12 mouse cellular contexts compared by ENCODE assay signal in the genomic region with DNA sequence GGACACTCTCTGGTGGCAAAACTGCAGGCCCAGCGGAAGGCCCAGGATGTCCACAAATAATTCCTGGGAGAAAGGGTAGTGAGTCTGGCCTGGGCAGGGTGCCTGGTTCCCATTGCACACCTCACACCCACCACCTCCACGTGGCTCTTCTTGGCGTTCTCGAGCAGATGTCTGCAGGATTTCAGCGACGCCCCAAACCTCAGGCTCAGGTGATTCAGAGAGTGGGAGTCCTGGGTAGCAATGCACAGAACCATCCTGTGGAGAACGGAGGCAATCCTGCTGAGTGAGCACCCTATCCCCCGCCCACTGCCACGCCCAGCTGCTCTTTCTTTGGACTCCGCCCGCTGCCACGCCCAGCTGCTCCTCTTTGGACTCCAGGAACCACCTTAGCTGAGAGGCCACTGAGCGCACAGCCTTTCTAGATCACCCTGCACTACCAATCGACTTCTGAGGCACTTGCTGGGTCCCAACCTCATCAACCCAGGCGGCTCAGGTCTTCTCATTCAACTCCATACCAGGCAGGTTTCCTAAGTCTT. TPM values are rescaled to one million over a fixed set of nuclear protein-coding genes. Genes with fewer than 3 reads are reported as not detected.
DNase-seq lines count a peak whose midpoint lies in the region; ATAC-seq and TF ChIP-seq lines count a peak whose summit lies in the region.
"Had no signal": no experiment of that assay in that cellular context is flagged by ENCODE, and none has a peak within 500 bp of the region (broad histone marks: within the 10 kb centered on the region; RNA-seq: fewer than 3 reads in every experiment).

No protein-coding gene starts in this region.

- H3K36me3 ChIP-seq in lung, postnatal 0 days (ENCODE audit: insufficient read depth, low read length): no peaks in the 10 kb centered on the region
- no peaks in the 10 kb centered on the region for H3K36me3 ChIP-seq in MEL (ENCODE audit: control insufficient read depth in 1 of 2, insufficient read depth in 2 of 2, low read length in 2 of 2)
- H3K36me3 ChIP-seq in embryonic facial prominence, embryonic 14.5 days (ENCODE audit: control insufficient read depth, insufficient read depth, low read length): no peaks in the 10 kb centered on the region; the same call in 1 of the 2 replicates
- H3K36me3 ChIP-seq in liver, postnatal 0 days (replicated peaks; ENCODE audit: insufficient read depth, low read length): no peaks in the 10 kb centered on the region
- H3K36me3 ChIP-seq: heart, embryonic 15.5 days; limb, embryonic 10.5 days; midbrain, embryonic 12.5 days had no signal

- TF ChIP-seq RAD21 in MEL (IDR thresholded peaks at IDR 0.05; ENCODE audit: low read depth, low read length): no peak

- no peak for TF ChIP-seq POLR2A in MEL (IDR thresholded peaks at IDR 0.05; ENCODE audit: control insufficient read depth in 1 of 2, insufficient read depth in 1 of 2, low read depth in 1 of 2, low read length in 2 of 2, poor library complexity in 1 of 2)

- H3K9me3 ChIP-seq in lung, postnatal 0 days (ENCODE audit: low read length): no peaks in the 10 kb centered on the region
- no peaks in the 10 kb centered on the region for H3K9me3 ChIP-seq in MEL (replicated peaks; ENCODE audit: insufficient read depth, low read length)
- H3K9me3 ChIP-seq in embryonic facial prominence, embryonic 14.5 days (ENCODE audit: control insufficient read depth, low read length): no peaks in the 10 kb centered on the region
- no peaks in the 10 kb centered on the region for H3K9me3 ChIP-seq in liver, postnatal 0 days (ENCODE audit: low read length)
- H3K9me3 ChIP-seq: embryonic facial prominence, embryonic 13.5 days; heart, embryonic 15.5 days; limb, embryonic 10.5 days; midbrain, embryonic 12.5 days had no signal

- intact Hi-C loops in heart, postnatal 14 days (cut with DNase I): no loop called here

- no peak overlapping the region for H3K4me3 ChIP-seq in lung, postnatal 0 days (ENCODE audit: low read depth, low read length)
- no peak overlapping the region for H3K4me3 ChIP-seq in MEL (ENCODE audit: control insufficient read depth in 1 of 2, insufficient read depth in 1 of 2, low read depth in 2 of 2, low read length in 2 of 2)
- no peak overlapping the region for H3K4me3 ChIP-seq in embryonic facial prominence, embryonic 14.5 days (ENCODE audit: low read depth, low read length)
- H3K4me3 ChIP-seq in liver, postnatal 0 days (ENCODE audit: low read depth, low read length): no peak overlapping the region
- H3K4me3 ChIP-seq: embryonic facial prominence, embryonic 13.5 days; heart, embryonic 15.5 days; limb, embryonic 10.5 days; midbrain, embryonic 12.5 days had no signal

- H3K79me2 ChIP-seq in MEL (ENCODE audit: control insufficient read depth, insufficient read depth, low read length, poor library complexity): no peaks in the 10 kb centered on the region

- H3K27ac ChIP-seq in lung, postnatal 0 days (ENCODE audit: low read length): no peak overlapping the region
- no peak overlapping the region for H3K27ac ChIP-seq in MEL (ENCODE audit: control insufficient read depth, low read depth, low read length)
- H3K27ac ChIP-seq in embryonic facial prominence, embryonic 14.5 days (replicated peaks; ENCODE audit: low read depth, low read length): no peak overlapping the region
- no peak overlapping the region for H3K27ac ChIP-seq in liver, postnatal 0 days (ENCODE audit: low read depth)
- H3K27ac ChIP-seq: embryonic facial prominence, embryonic 13.5 days; heart, embryonic 15.5 days; limb, embryonic 10.5 days; midbrain, embryonic 12.5 days had no signal

- 41% methylated on average over 14 of the region's 15 CpGs for WGBS in lung, postnatal 0 days
- WGBS in embryonic facial prominence, embryonic 14.5 days: 39% methylated on average over 13 of the region's 15 CpGs
- WGBS in liver, postnatal 0 days (ENCODE audit: insufficient replicate concordance): 33% methylated on average over 15 of the region's 15 CpGs

- no peak overlapping the region for H3K9ac ChIP-seq in lung, postnatal 0 days (replicated peaks; ENCODE audit: low read depth)
- H3K9ac ChIP-seq in MEL (ENCODE audit: control insufficient read depth, low read depth, low read length, poor library complexity, severe bottlenecking): no peak overlapping the region
- H3K9ac ChIP-seq in embryonic facial prominence, embryonic 14.5 days (ENCODE audit: low read depth, low read length): no peak overlapping the region
- no peak overlapping the region for H3K9ac ChIP-seq in liver, postnatal 0 days (replicated peaks)
- H3K9ac ChIP-seq: embryonic facial prominence, embryonic 13.5 days; heart, embryonic 15.5 days; midbrain, embryonic 12.5 days had no signal

- no peak for TF ChIP-seq CTCF in lung, postnatal 0 days (IDR thresholded peaks at IDR 0.05)
- TF ChIP-seq CTCF in MEL (IDR thresholded peaks at IDR 0.05 in 2 of 3, conservative IDR thresholded peaks at IDR 0.05 in 1 of 3; ENCODE audit: control insufficient read depth in 1 of 3, insufficient read depth in 1 of 3, low read depth in 2 of 3, low read length in 3 of 3, poor library complexity in 1 of 3, severe bottlenecking in 1 of 3): no peak
- TF ChIP-seq CTCF in liver, postnatal 0 days (IDR thresholded peaks at IDR 0.05; ENCODE audit: low read depth): no peak

- H3K4me1 ChIP-seq in lung, postnatal 0 days (ENCODE audit: insufficient read depth, low read depth, low read length): no peaks in the 10 kb centered on the region; the same call in 1 of the 2 replicates
- H3K4me1 ChIP-seq in MEL (ENCODE audit: control insufficient read depth in 1 of 2, insufficient read depth in 2 of 2, low read length in 2 of 2): peaks cover 0 to 5% of the 10 kb centered on the region in 2 experiments; a peak in 1 of 4 replicates
- H3K4me1 ChIP-seq in embryonic facial prominence, embryonic 14.5 days (ENCODE audit: control insufficient read depth, insufficient read depth, low read length): no peaks in the 10 kb centered on the region
- no peaks in the 10 kb centered on the region for H3K4me1 ChIP-seq in liver, postnatal 0 days (ENCODE audit: insufficient read depth)

- H3K4me2 ChIP-seq in lung, postnatal 0 days (replicated peaks; ENCODE audit: low read depth, low read length): no peak overlapping the region
- H3K4me2 ChIP-seq in embryonic facial prominence, embryonic 14.5 days (ENCODE audit: low read depth, low read length): no peak overlapping the region
- H3K4me2 ChIP-seq in liver, postnatal 0 days (ENCODE audit: low read depth, low read length): no peak overlapping the region
- H3K4me2 ChIP-seq: embryonic facial prominence, embryonic 13.5 days; heart, embryonic 15.5 days; midbrain, embryonic 12.5 days had no signal

- no peak for TF ChIP-seq EP300 in lung, postnatal 0 days (IDR thresholded peaks at IDR 0.05)
- TF ChIP-seq EP300 in MEL (IDR thresholded peaks at IDR 0.05; ENCODE audit: low read depth in 1 of 2, low read length in 2 of 2): no peak
- TF ChIP-seq EP300 in liver, postnatal 0 days (IDR thresholded peaks at IDR 0.05; ENCODE audit: low read depth): no peak

- 0 out of 2 replicates have a peak, but pooled peaks have one; percentile 22 for ATAC-seq in lung, postnatal 0 days
- peak; percentile 19; the same call in 1 of the 2 replicates for ATAC-seq in embryonic facial prominence, embryonic 14.5 days (ENCODE audit: low read depth)
- no peak for ATAC-seq in liver, postnatal 0 days

- no peak for DNase-seq in lung, postnatal 0 days (ENCODE audit: low spot score)
- DNase-seq in lung, postnatal 14 days: no peak
- peak; percentile 71 for DNase-seq in MEL (ENCODE audit: low read depth, low spot score)
- no peak for DNase-seq in embryonic facial prominence, embryonic 14.5 days (ENCODE audit: low spot score)
- peak; percentile 58 for DNase-seq in liver, postnatal 0 days
- no peak for DNase-seq in heart, adult 9 months (ENCODE audit: low spot score in 2 of 2)
- DNase-seq in heart, postnatal 14 days: no peak
- no peak for DNase-seq in T-cell, adult 2 months (ENCODE audit: low spot score)

- no peaks in the 10 kb centered on the region for H3K27me3 ChIP-seq in lung, postnatal 0 days (replicated peaks; ENCODE audit: insufficient read depth, low read length)
- peaks cover 0 to 1% of the 10 kb centered on the region in 2 experiments; a peak in 2 of 4 replicates for H3K27me3 ChIP-seq in MEL (ENCODE audit: control insufficient read depth in 1 of 2, insufficient read depth in 2 of 2, low read length in 2 of 2)
- no peaks in the 10 kb centered on the region for H3K27me3 ChIP-seq in embryonic facial prominence, embryonic 14.5 days (replicated peaks; ENCODE audit: control insufficient read depth, insufficient read depth, low read length)
- H3K27me3 ChIP-seq in liver, postnatal 0 days (ENCODE audit: insufficient read depth, low read length): no peaks in the 10 kb centered on the region
- H3K27me3 ChIP-seq: embryonic facial prominence, embryonic 13.5 days had no signal

TF ChIP-seq in MEL, 35 proteins besides CTCF, POLR2A, EP300 and RAD21:
- TF ChIP-seq GABPA (IDR thresholded peaks at IDR 0.05; ENCODE audit: low read depth, low read length) (no peak), MAFK (IDR thresholded peaks at IDR 0.05; ENCODE audit: borderline replicate concordance, low read depth, low read length) (peak; percentile 47; the same call in 1 of the 2 replicates)

RNA-seq across cellular contexts. Expression of gene Azin2, which starts 12.7 kb away (rescaled TPM):
- 39.0 and 42.2 TPM in 2 replicates for polyA plus RNA-seq in lung, postnatal 0 days (2015; fragmentation: Nextera tagmentation; extraction: Ambion mirVana)
- total RNA-seq in MEL (2012; rRNA removed): 0.39 and 0.42 TPM in 2 replicates
- 1 to 10 TPM in 1 of 2 experiments, not detected in 1; 2.3 TPM for polyA plus RNA-seq in MEL (2012; ENCODE audit: insufficient read depth in 1 of 2, insufficient read length in 2 of 2, low read depth in 1 of 2, low replicate concordance in 2 of 2, missing spikeins in 1 of 2)
- 20.0 and 27.1 TPM in 2 replicates for polyA plus RNA-seq in embryonic facial prominence, embryonic 14.5 days (2014; fragmentation: Nextera tagmentation; extraction: Ambion mirVana)
- 1.6 and 1.8 TPM in 2 replicates for polyA plus RNA-seq in liver, postnatal 0 days (2015; fragmentation: Nextera tagmentation; extraction: Ambion mirVana)
- total RNA-seq in heart, postnatal 14 days (2021): 1 to 10 TPM; 2.5 to 3.2 TPM

RNA-seq across cellular contexts. Expression of gene Ak2, which starts 42.2 kb away (rescaled TPM):
- 85.7 and 89.7 TPM in 2 replicates for polyA plus RNA-seq in lung, postnatal 0 days (2015; fragmentation: Nextera tagmentation; extraction: Ambion mirVana)
- total RNA-seq in MEL (2012; rRNA removed): 263 and 330 TPM in 2 replicates
- polyA plus RNA-seq in MEL (2012; ENCODE audit: insufficient read depth in 1 of 2, insufficient read length in 2 of 2, low read depth in 1 of 2, low replicate concordance in 2 of 2, missing spikeins in 1 of 2): 100 to 1,000 TPM in 1 of 2 experiments, not detected in 1; 366 TPM
- 135 and 142 TPM in 2 replicates for polyA plus RNA-seq in embryonic facial prominence, embryonic 14.5 days (2014; fragmentation: Nextera tagmentation; extraction: Ambion mirVana)
- polyA plus RNA-seq in liver, postnatal 0 days (2015; fragmentation: Nextera tagmentation; extraction: Ambion mirVana): 276 and 291 TPM in 2 replicates
- 10 to 100 TPM; 66.0 to 66.7 TPM for total RNA-seq in heart, postnatal 14 days (2021)

Comparison
In these comparisons a context has a peak if more than half of its experiments do, and no peak if none do; other contexts are left out.
1. DNase-seq: peak in MEL (single experiment) and liver, postnatal 0 days (single experiment); none in lung, postnatal 0 days (single experiment), lung, postnatal 14 days (single experiment), embryonic facial prominence, embryonic 14.5 days (single experiment), heart, adult 9 months (0 of 2), heart, postnatal 14 days (0 of 2) and T-cell, adult 2 months (single experiment).